Comparison of ENCODE assay signal across 12 mouse cellular contexts in the genomic region with DNA sequence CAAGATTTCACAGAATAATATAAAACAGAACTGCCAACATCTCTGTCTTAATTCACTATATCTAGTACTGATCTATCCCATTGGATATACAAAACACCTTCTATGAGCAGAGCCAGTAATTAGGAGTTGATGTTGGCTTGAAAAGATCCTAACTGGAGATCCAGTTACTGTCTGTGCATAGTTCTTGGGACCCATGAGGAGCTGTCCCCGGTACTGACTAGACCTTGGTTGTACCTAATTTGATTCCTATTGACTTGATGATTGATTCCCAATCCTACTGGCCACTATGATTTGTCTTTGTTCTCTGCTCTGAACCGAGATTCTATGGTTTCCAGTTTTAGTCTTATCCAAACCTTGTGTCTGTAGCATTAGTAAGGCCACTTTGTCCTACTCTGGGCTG.
"Had no signal": no experiment of that assay in that cellular context is flagged by ENCODE, and none has a peak within 500 bp of the region (broad histone marks: within the 10 kb centered on the region; RNA-seq: fewer than 3 reads in every experiment).

No protein-coding gene starts in this region.

- H3K4me2 ChIP-seq: kidney, embryonic 15.5 days; limb, embryonic 15.5 days; liver, embryonic 12.5 days; neural tube, embryonic 15.5 days had no signal

- H3K27me3 ChIP-seq: limb, embryonic 15.5 days; liver, embryonic 12.5 days; neural tube, embryonic 15.5 days had no signal

- H3K36me3 ChIP-seq: kidney, embryonic 15.5 days; limb, embryonic 15.5 days; liver, embryonic 12.5 days; midbrain, embryonic 10.5 days; neural tube, embryonic 15.5 days had no signal

- H3K4me3 ChIP-seq: kidney, embryonic 15.5 days; layer of hippocampus, adult 2 months; limb, embryonic 15.5 days; liver, embryonic 12.5 days; midbrain, embryonic 10.5 days; myocyte; neural tube, embryonic 15.5 days had no signal

- H3K9ac ChIP-seq: kidney, embryonic 15.5 days; limb, embryonic 15.5 days; liver, embryonic 12.5 days; neural tube, embryonic 15.5 days had no signal

- H3K9me3 ChIP-seq: kidney, embryonic 15.5 days; limb, embryonic 15.5 days; midbrain, embryonic 10.5 days; neural tube, embryonic 15.5 days had no signal

- H3K4me1 ChIP-seq: kidney, embryonic 15.5 days; limb, embryonic 15.5 days; liver, embryonic 12.5 days; midbrain, embryonic 10.5 days; neural tube, embryonic 15.5 days had no signal

- DNase-seq: kidney, postnatal 36 days; midbrain, embryonic 14.5 days; right cerebral cortex, adult 18-20 months; thymus, postnatal 4 days had no signal

- ATAC-seq: liver, embryonic 12.5 days had no signal

- H3K27ac ChIP-seq: kidney, embryonic 15.5 days; layer of hippocampus, adult 2 months; limb, embryonic 15.5 days; liver, embryonic 12.5 days; midbrain, embryonic 10.5 days; neural tube, embryonic 15.5 days; stomach, postnatal 0 days had no signal
